Mouse (Mus musculus): ENCODE measurements around the gene Atp6v0e2. TPM values are rescaled to one million over a fixed set of nuclear protein-coding genes. Genes with fewer than 3 reads are reported as not detected.
A peak's percentile ranks its signal among the peaks of the same experiment; 100 is the strongest.

Atp6v0e2 gene
- polyA plus RNA-seq, 1 experiment from 2014 or later: 20.0 TPM

- H3K36me3 ChIP-seq (ENCODE audit: control insufficient read depth, insufficient read depth): no peaks in the 10 kb centered on the region
- no peak for ATAC-seq (replicated peaks; ENCODE audit: extremely low read depth, insufficient read depth, low FRiP score)
- 59% methylated on average over 8 of the region's 8 CpGs for WGBS
Measured at GRCm38 (mm10) chr6:48534913-48535312, 2.5 kb upstream of the Atp6v0e2 start.

GRCm38 (mm10) chr6:48536091-48536490 lies 1.3 kb upstream of the Atp6v0e2 start:
- 59% methylated on average over 4 of the region's 4 CpGs for WGBS
- Histone ChIP-seq H3K4me1 (ENCODE audit: control insufficient read depth, insufficient read depth, low read length) (no peaks in the 10 kb centered on the region; the same call in 1 of the 2 replicates), H3K9ac (ENCODE audit: low read length) (no peak overlapping the region), H3K27me3 (ENCODE audit: control insufficient read depth, insufficient read depth, low read length) (no peaks in the 10 kb centered on the region), H3K27ac (ENCODE audit: low read length) (no peak overlapping the region), H3K9me3 (replicated peaks; ENCODE audit: control insufficient read depth, low read length) (no peaks in the 10 kb centered on the region), H3K4me2 (ENCODE audit: low read depth, low read length) (no peak overlapping the region), H3K4me3 (ENCODE audit: low read length) (no peak overlapping the region), H3K36me3 (ENCODE audit: control insufficient read depth, insufficient read depth) (no peaks in the 10 kb centered on the region)
- no peak for ATAC-seq (replicated peaks; ENCODE audit: extremely low read depth, insufficient read depth, low FRiP score)

More at GRCm38 (mm10) chr6:48534913-48535312, 2.5 kb upstream of the Atp6v0e2 start:
- Histone ChIP-seq H3K27ac (ENCODE audit: low read length) (no peak overlapping the region), H3K4me1 (ENCODE audit: control insufficient read depth, insufficient read depth, low read length) (peaks cover 2% of the 10 kb centered on the region; the same call in 1 of the 2 replicates), H3K9me3 (replicated peaks; ENCODE audit: control insufficient read depth, low read length) (no peaks in the 10 kb centered on the region), H3K9ac (ENCODE audit: low read length) (no peak overlapping the region), H3K27me3 (ENCODE audit: control insufficient read depth, insufficient read depth, low read length) (no peaks in the 10 kb centered on the region), H3K4me3 (ENCODE audit: low read length) (no peak overlapping the region), H3K4me2 (ENCODE audit: low read depth, low read length) (no peak overlapping the region)

- Histone ChIP-seq H3K27me3 (ENCODE audit: control insufficient read depth, insufficient read depth, low read length) (no peaks in the 10 kb centered on the region), H3K27ac (ENCODE audit: low read length) (no peak overlapping the region), H3K4me3 (ENCODE audit: low read length) (no peak overlapping the region), H3K4me1 (ENCODE audit: control insufficient read depth, insufficient read depth, low read length) (no peaks in the 10 kb centered on the region; the same call in 1 of the 2 replicates), H3K9ac (ENCODE audit: low read length) (no peak overlapping the region), H3K4me2 (ENCODE audit: low read depth, low read length) (no peak overlapping the region), H3K9me3 (replicated peaks; ENCODE audit: control insufficient read depth, low read length) (no peaks in the 10 kb centered on the region), H3K36me3 (ENCODE audit: control insufficient read depth, insufficient read depth) (no peaks in the 10 kb centered on the region)
- no peak for ATAC-seq (replicated peaks; ENCODE audit: extremely low read depth, insufficient read depth, low FRiP score)
- 67% methylated on average over 5 of the region's 5 CpGs for WGBS
Measured at GRCm38 (mm10) chr6:48538841-48539737, 1.7 kb downstream of the Atp6v0e2 start.

GRCm38 (mm10) chr6:48539860-48540259 lies 2.4 kb downstream of the Atp6v0e2 start:
- H3K4me1 ChIP-seq (ENCODE audit: control insufficient read depth, insufficient read depth, low read length): no peaks in the 10 kb centered on the region; the same call in 1 of the 2 replicates
- no peaks in the 10 kb centered on the region for H3K9me3 ChIP-seq (replicated peaks; ENCODE audit: control insufficient read depth, low read length)
- no peak overlapping the region for H3K4me2 ChIP-seq (ENCODE audit: low read depth, low read length)
- ATAC-seq (replicated peaks; ENCODE audit: extremely low read depth, insufficient read depth, low FRiP score): no peak
- H3K27me3 ChIP-seq (ENCODE audit: control insufficient read depth, insufficient read depth, low read length): 0 out of 2 replicates have a peak, but pooled peaks cover 1% of the 10 kb centered on the region
- no peak overlapping the region for H3K9ac ChIP-seq (ENCODE audit: low read length)
- 71% methylated on average over 5 of the region's 5 CpGs for WGBS
- no peaks in the 10 kb centered on the region for H3K36me3 ChIP-seq (ENCODE audit: control insufficient read depth, insufficient read depth)
- H3K4me3 ChIP-seq (ENCODE audit: low read length): no peak overlapping the region
- no peak overlapping the region for H3K27ac ChIP-seq (ENCODE audit: low read length)

GRCm38 (mm10) chr6:48540721-48541120 lies 3.3 kb downstream of the Atp6v0e2 start:
- ATAC-seq (replicated peaks; ENCODE audit: extremely low read depth, insufficient read depth, low FRiP score): no peak
- Histone ChIP-seq H3K27ac (ENCODE audit: low read length) (no peak overlapping the region), H3K4me1 (ENCODE audit: control insufficient read depth, insufficient read depth, low read length) (no peaks in the 10 kb centered on the region; the same call in 1 of the 2 replicates), H3K27me3 (ENCODE audit: control insufficient read depth, insufficient read depth, low read length) (0 out of 2 replicates have a peak, but pooled peaks cover 2% of the 10 kb centered on the region), H3K9me3 (replicated peaks; ENCODE audit: control insufficient read depth, low read length) (no peaks in the 10 kb centered on the region), H3K36me3 (ENCODE audit: control insufficient read depth, insufficient read depth) (no peaks in the 10 kb centered on the region), H3K4me2 (ENCODE audit: low read depth, low read length) (no peak overlapping the region), H3K9ac (ENCODE audit: low read length) (no peak overlapping the region), H3K4me3 (ENCODE audit: low read length) (no peak overlapping the region)
- WGBS: 43% methylated on average over 3 of the region's 3 CpGs

GRCm38 (mm10) chr6:48541560-48542450 lies 4.4 kb downstream of the Atp6v0e2 start:
- Histone ChIP-seq H3K9ac (ENCODE audit: low read length) (0 out of 2 replicates have a peak overlapping the region, but pooled peaks have one; percentile 9), H3K4me3 (ENCODE audit: low read length) (no peak overlapping the region), H3K4me1 (ENCODE audit: control insufficient read depth, insufficient read depth, low read length) (no peaks in the 10 kb centered on the region; the same call in 1 of the 2 replicates), H3K36me3 (ENCODE audit: control insufficient read depth, insufficient read depth) (no peaks in the 10 kb centered on the region), H3K27me3 (ENCODE audit: control insufficient read depth, insufficient read depth, low read length) (0 out of 2 replicates have a peak, but pooled peaks cover 2% of the 10 kb centered on the region), H3K27ac (ENCODE audit: low read length) (no peak overlapping the region), H3K4me2 (ENCODE audit: low read depth, low read length) (no peak overlapping the region), H3K9me3 (replicated peaks; ENCODE audit: control insufficient read depth, low read length) (no peaks in the 10 kb centered on the region)
- WGBS: 40% methylated on average over 7 of the region's 7 CpGs
- ATAC-seq (replicated peaks; ENCODE audit: extremely low read depth, insufficient read depth, low FRiP score): no peak

- no peak overlapping the region for H3K4me3 ChIP-seq (ENCODE audit: low read length)
- no peak for ATAC-seq (replicated peaks; ENCODE audit: extremely low read depth, insufficient read depth, low FRiP score)
- 78% methylated on average over 3 of the region's 3 CpGs for WGBS
- no peak overlapping the region for H3K4me2 ChIP-seq (ENCODE audit: low read depth, low read length)
- H3K9ac ChIP-seq (ENCODE audit: low read length): no peak overlapping the region
- no peaks in the 10 kb centered on the region for H3K36me3 ChIP-seq (ENCODE audit: control insufficient read depth, insufficient read depth)
- no peaks in the 10 kb centered on the region for H3K9me3 ChIP-seq (replicated peaks; ENCODE audit: control insufficient read depth, low read length)
- H3K27ac ChIP-seq (ENCODE audit: low read length): no peak overlapping the region
- H3K27me3 ChIP-seq (ENCODE audit: control insufficient read depth, insufficient read depth, low read length): 0 out of 2 replicates have a peak, but pooled peaks cover 2% of the 10 kb centered on the region
- no peaks in the 10 kb centered on the region for H3K4me1 ChIP-seq (ENCODE audit: control insufficient read depth, insufficient read depth, low read length)
Measured at GRCm38 (mm10) chr6:48542631-48543030, 5.2 kb downstream of the Atp6v0e2 start.

- no peak overlapping the region for H3K27ac ChIP-seq (ENCODE audit: low read length)
- 57% methylated on average over 5 of the region's 5 CpGs for WGBS
- no peaks in the 10 kb centered on the region for H3K9me3 ChIP-seq (replicated peaks; ENCODE audit: control insufficient read depth, low read length)
- H3K27me3 ChIP-seq (ENCODE audit: control insufficient read depth, insufficient read depth, low read length): 0 out of 2 replicates have a peak, but pooled peaks cover 2% of the 10 kb centered on the region
- H3K9ac ChIP-seq (ENCODE audit: low read length): no peak overlapping the region
- no peak overlapping the region for H3K4me2 ChIP-seq (ENCODE audit: low read depth, low read length)
- H3K4me3 ChIP-seq (ENCODE audit: low read length): no peak overlapping the region
- no peak for ATAC-seq (replicated peaks; ENCODE audit: extremely low read depth, insufficient read depth, low FRiP score)
- H3K36me3 ChIP-seq (ENCODE audit: control insufficient read depth, insufficient read depth): no peaks in the 10 kb centered on the region
- H3K4me1 ChIP-seq (ENCODE audit: control insufficient read depth, insufficient read depth, low read length): no peaks in the 10 kb centered on the region
Measured at GRCm38 (mm10) chr6:48545251-48545650, 7.8 kb downstream of the Atp6v0e2 start.

Measured in heart, embryonic 16.5 days (tissue).